Mouse (Mus musculus): Measurements from ENCODE around the gene Adra2b.

The Adra2b gene

DNA sequence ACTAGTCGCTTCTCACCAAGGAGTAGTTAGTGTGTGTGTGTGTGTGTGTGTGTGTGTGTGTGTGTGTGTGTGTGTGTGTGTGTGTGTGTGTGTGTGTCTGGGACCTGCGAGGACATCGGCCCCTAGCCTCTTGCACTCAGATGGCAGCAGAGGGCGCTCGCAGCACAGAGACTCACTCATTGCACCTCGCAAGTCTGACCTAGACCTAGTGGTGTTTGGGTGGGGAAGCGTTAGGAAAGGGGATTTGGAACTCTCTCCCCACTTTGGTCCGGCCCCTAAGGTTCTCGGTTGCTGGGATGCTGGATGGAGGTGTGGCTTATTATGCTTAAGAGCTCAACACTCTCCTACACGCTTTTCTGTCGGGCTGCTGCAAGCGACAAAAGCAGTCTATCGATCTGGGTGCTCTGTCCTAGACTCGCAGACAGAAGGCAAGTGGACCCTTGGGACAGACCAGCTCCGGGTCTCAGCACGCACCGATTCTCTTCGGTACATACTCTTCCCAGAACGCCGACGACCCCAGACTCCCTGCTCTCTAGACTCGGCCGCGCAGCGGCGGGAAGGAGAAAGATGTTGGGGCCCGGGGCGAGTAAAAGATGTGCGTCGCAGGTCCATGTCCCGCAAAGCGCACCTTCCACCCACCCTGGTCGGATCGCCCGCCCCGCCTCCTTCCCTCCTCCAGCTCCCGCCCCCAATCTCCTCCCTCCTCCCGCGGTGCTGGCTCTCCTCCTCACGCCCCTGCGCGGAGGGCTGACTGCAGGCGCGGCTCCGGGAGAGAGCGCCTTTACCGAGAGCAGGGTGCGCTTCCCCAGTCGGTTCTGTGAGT is at the start of gene Adra2b:
TSS of gene Adra2b (plus strand) at position 750 of the 823 bp plus-strand sequence.
- peak; percentile 77 to 85 for DNase-seq

DNA sequence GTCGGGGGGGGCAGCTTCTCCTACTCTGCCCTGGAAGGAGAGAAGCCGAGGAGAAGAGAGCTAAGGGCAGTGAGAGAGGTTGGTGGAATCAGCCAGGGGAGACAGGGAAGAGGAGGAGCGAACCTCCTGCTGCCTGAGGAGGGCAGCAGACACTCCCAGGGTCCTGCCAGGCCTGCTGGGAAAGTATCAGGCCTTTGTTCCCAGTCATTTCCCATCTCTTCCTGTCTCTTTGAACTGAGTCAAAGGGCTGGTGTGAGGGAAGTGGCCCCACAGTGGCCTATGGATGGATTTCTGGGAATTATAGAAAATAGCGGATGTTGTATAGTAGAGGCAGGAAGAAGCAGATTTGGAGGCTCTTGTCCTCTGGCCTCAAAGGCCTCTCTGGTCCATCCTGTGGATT is 49.1 kb upstream of the Adra2b start:
- DNase-seq: no peak

DNA sequence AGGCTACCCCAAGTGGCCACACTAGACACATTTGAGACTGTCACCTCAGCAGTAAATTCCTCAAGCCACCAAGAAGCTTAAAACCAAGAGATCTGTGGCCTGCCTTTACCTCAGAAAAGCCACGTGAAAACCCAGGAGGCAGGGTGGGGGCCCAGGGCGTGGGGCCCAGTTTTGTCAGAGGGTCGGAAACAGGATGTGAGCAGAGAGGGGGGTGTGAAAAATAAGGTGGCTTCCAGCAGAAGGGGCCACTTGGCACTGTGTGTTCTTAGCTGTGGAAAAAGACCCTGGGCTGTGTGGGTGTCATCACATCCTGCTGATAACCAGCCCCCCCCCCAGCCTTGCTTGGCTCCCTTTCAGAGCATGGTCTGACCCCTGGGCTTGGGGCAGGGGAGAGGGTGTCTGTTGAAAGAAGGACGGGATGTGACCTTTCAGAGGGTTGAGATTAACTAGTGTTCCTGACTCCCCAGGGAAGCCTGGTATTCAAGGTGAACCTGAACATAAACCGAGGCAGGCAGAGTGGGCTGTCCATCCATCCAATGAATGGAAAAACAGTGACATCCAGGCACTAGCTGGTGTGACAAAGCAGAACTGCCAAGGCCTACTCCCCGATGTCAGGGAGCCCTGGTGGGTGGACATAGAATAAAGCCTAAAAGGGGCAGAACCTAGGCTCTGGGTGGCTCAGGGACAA is 48.4 kb upstream of the Adra2b start:
- peak in 1 of 2 experiments; percentile 59 for DNase-seq

GRCm38 (mm10) chr2:127315155-127315470 is 47.9 kb upstream of the Adra2b start:
- DNase-seq: no peak

DNA sequence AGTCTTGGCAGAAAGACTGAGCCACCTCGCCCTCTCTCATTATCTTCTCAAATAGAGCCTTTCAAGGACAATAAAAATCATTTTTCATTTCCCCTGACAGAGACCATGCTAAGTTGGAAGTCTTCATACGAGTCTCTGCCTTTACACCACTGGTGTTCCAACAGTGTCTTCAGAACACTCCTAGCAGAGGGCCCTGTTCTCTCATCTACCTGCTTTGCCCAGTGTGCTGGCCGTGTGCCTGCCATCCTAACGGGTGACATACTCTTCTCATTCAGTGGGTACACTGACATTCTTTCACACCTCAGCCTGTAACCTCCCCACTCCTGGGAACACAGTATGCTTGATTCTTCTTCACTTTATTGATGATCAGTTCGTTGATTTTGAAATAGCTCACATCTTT is 46.6 kb upstream of the Adra2b start:
- no peak for DNase-seq

DNA sequence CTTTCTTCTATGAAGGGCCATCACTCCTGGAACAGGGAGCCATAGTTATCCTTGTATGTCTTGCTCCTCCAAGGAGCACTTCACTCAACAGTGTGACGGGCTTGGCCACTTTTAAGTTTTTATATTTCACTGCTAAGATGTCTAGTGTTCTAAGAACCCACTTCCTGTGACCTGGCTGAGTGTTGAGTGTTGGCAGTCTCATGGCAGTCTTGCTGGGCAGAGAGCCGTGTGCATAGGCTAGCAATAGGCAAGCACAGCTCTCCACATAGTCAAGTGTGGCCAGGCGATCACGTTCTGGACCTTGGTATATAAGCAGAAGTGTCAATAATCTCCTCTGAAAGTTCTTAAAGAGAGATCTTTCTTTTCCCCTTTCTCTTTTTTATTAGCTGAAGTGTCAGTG is 44.9 kb upstream of the Adra2b start:
- no peak for DNase-seq

DNA sequence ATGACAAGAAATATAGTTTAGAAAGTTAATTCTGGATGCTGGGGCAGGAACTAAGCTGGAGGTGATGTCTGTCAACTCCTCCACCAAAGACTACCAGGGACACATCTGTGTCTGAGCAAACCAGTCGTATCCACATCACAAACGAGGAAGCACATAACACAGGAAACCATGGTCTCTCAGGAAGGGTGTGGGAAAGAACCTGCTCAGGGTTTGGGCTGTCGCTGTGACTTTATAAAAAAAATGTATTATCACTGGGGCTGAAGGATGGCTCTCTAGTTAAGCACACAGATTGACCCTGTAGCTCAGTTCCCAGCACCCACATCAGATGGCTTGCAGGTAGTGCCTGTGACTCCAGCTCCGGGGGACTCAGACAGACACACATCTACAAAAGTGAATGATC is 43.9 kb upstream of the Adra2b start:
- DNase-seq: peak in 1 of 2 experiments; percentile 4

GRCm38 (mm10) chr2:127322671-127323285 is 40.2 kb upstream of the Adra2b start:
- DNase-seq: no peak

- no peak for DNase-seq
These were observed 39.3 kb upstream of the Adra2b start for GRCm38 (mm10) chr2:127323667-127324066.

DNA sequence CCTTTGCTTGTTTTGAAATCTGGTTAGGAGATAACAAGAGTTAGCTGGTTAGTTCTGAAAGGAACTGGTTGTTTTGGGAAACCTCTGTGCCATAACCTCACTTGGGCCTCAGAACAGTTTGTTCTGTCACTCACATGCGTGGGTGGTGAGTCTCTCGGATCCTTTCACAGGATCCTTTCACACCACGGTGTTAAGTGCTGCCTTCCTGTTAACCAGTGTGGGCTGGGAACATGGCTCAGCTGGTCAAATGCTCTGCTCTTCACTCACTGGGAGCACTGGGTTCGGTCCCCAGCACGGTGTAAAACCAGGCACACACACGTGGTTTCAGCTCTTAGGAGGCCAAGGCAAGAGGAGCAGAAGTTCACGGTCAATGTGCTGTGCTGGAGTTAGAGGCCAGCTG is 38.6 kb upstream of the Adra2b start:
- no peak for DNase-seq

DNA sequence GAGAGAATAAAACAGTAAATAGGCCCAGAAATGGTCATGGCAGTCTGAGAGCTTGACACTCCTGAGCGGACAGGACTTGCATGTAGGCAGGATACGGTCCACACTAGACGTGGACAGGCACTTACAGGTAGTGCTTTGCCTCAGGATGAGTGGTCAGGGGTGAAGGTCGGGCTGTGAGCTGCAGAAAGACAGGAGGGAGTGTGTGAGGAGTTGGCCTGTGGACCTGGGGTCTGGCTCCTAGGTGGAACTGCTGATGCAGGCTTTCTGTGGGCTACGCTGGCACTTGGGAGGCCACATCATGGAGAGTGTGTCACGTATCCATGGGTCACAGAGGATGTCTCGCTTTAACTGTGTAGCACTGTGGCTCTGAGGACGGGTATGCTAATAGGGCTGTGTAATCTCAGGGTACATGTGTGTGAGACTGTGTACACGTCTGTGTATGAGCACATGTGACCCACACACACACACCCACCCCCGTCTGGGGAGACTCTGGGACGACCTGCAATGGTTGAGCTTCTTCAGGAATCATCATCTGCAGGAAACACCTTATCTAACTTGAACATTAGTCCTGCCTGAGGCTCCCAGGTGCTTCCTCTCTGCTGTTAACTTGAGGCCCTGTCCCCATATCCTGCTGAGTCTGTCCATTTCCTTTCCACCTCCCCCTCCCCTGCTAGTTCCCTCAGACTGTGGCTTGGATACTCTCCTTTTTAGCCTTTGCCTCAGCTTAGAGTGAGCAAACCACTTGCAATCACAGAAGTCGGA is 34.7 kb upstream of the Adra2b start:
- no peak for DNase-seq

GRCm38 (mm10) chr2:127332807-127333570 is 30.0 kb upstream of the Adra2b start:
- no peak for DNase-seq

GRCm38 (mm10) chr2:127333945-127334603 is 28.9 kb upstream of the Adra2b start:
- no peak for DNase-seq

DNA sequence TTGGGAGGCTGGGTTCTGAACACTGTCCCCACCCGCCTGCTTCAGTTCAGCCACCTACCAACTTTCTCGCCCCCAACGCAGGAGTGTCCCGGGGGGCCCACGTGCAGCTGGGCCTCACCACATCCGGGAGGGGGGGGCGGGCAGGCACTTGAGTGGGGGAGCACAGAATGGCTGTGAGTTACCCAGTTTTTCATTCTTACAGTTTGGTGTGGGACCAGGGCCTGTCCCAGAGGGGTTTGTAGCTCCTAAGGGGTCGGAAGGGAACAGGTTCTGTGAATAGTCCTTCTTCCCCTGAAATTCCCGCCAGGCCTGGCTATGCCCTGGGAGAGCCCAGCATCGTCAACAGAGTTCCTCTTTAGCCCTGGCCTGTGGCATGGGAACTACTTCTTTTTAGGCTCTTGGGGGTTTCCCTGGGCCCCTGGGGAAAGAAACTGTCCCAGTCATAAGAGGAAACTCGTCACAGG is 27.9 kb upstream of the Adra2b start:
- peak in 1 of 2 experiments; percentile 47 for DNase-seq

GRCm38 (mm10) chr2:127335767-127336496 is 27.1 kb upstream of the Adra2b start, which contains the start of gene Dusp2:
Gene Dusp2, plus strand, starts transcription at chr2:127336159.
- DNase-seq: peak; percentile 84 to 92

- no peak for DNase-seq
These were observed 26.5 kb upstream of the Adra2b start for GRCm38 (mm10) chr2:127336497-127336832.

GRCm38 (mm10) chr2:127336885-127337284 is 26.1 kb upstream of the Adra2b start:
- DNase-seq: no peak

GRCm38 (mm10) chr2:127337531-127337930 is 25.5 kb upstream of the Adra2b start:
- DNase-seq: no peak

- DNase-seq: no peak
These were observed 25.0 kb upstream of the Adra2b start for GRCm38 (mm10) chr2:127338012-127338411.

DNA sequence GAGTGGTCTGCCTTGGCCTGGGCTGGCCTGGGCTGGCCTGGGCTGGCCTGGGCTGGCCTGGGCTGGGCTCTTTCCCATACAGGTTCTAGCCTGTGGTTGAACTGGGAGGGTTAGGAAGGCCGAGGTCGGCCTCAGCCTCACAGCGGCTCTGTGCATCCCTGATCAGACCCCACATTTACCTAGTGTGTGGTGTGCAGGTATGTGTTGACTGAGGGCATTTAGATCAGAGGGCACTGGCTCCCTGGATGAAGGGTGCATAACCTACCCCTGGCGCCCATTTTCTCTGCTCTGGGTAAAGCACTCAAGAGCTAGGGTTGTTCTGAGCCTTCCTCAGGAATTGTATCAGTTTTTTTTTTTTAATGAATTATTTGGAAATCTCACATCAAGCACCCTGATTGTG is 24.6 kb upstream of the Adra2b start, which contains the start of gene Astl:
TSS of gene Astl (plus strand) at position 224 of the 400 bp plus-strand sequence.
- no peak for DNase-seq

- DNase-seq: no peak
These were observed 24.2 kb upstream of the Adra2b start for GRCm38 (mm10) chr2:127338833-127339232.
